Mouse (Mus musculus) liver, embryonic 14.5 days (tissue): Measurements from ENCODE around the gene Pgpep1l. TPM values are rescaled to one million over a fixed set of nuclear protein-coding genes. Genes with fewer than 3 reads are reported as not detected.
"Not testable (repeated sequence)": the region's sequence is repeated elsewhere in the genome, so short reads cannot be mapped to it uniquely, and the experiment has no call there.

Experiments
- ATAC-seq: fragments of 200-750 bp; cut with Nextera tagmentation; 2 replicates; pipeline ENCODE4 v1.8.0; 2017; ENCODE audit warnings: moderate number of reproducible peaks, mild to moderate bottlenecking, moderate library complexity; ENCODE audit not compliant: insufficient read depth
- DNase-seq, 3 experiments: peaks; one replicate each; pipeline ENCODE4 v3.0.0-alpha.2; 2012 to 2013; ENCODE audit warnings: low read depth in 3 of 3, low spot score in 3 of 3
- H3K27ac ChIP-seq: fragments of 300-500 bp; sonication (generic); 2 replicates; pipeline ENCODE4 v1.5.1; 2014; ENCODE audit warnings: moderate library complexity, mild to moderate bottlenecking, control low read depth, inconsistent platforms
- H3K27me3 ChIP-seq: fragments of 300-500 bp; sonication (generic); 2 replicates; pipeline ENCODE4 v1.6.1; 2014; ENCODE audit warnings: mild to moderate bottlenecking, low read length, moderate library complexity; ENCODE audit not compliant: control insufficient read depth, insufficient read depth
- H3K36me3 ChIP-seq: fragments of 300-500 bp; sonication (generic); replicated peaks from 2 replicates; pipeline ENCODE4 v1.6.1; 2014; ENCODE audit warnings: low read depth; ENCODE audit not compliant: control insufficient read depth, insufficient read depth
- H3K4me1 ChIP-seq, 2 experiments: fragments of 200-500 bp in 1 of 2; fragments of 300-500 bp in 1 of 2; sonication (generic) in 1 of 2; replicated peaks; 2 replicates each; pipeline ENCODE4 v1.6.1; 2012 to 2014; ENCODE audit warnings: antibody characterized with exemption in 1 of 2, inconsistent platforms in 1 of 2, low read length in 1 of 2; ENCODE audit not compliant: control insufficient read depth in 2 of 2, insufficient read depth in 2 of 2
- H3K4me2 ChIP-seq: fragments of 300-500 bp; sonication (generic); 2 replicates; pipeline ENCODE4 v1.6.1; 2014; ENCODE audit warnings: low read depth, mild to moderate bottlenecking, control low read depth, moderate library complexity
- H3K4me3 ChIP-seq, 2 experiments: fragments of 200-500 bp in 1 of 2; fragments of 300-500 bp in 1 of 2; sonication (generic) in 1 of 2; 2 replicates each; pipeline ENCODE4 v1.5.1; 2012 to 2014; ENCODE audit warnings: low read depth in 2 of 2, low read length in 2 of 2, mild to moderate bottlenecking in 2 of 2, control low read depth in 1 of 2, inconsistent platforms in 1 of 2, moderate library complexity in 1 of 2; ENCODE audit not compliant: insufficient read depth in 1 of 2
- H3K9ac ChIP-seq: fragments of 300-500 bp; sonication (generic); replicated peaks from 2 replicates; pipeline ENCODE4 v1.6.1; 2014; ENCODE audit warnings: mild to moderate bottlenecking, control low read depth, moderate library complexity
- H3K9me3 ChIP-seq: fragments of 300-500 bp; sonication (generic); 2 replicates; pipeline ENCODE4 v1.6.1; 2016; ENCODE audit warnings: low read length, mixed read lengths; ENCODE audit not compliant: control insufficient read depth
- CTCF ChIP-seq: IDR thresholded peaks from 2 replicates; pipeline ENCODE4 v1.5.1; 2016; ENCODE audit warnings: antibody characterized with exemption, low read depth, control low read depth
- EP300 ChIP-seq: IDR thresholded peaks from 2 replicates; pipeline ENCODE4 v1.6.1; 2016; ENCODE audit warnings: antibody characterized with exemption, low read depth
- WGBS: fragments of 180-500 bp; shearing (Covaris S2); extraction: QIAGEN DNeasy Blood & Tissue Kit; methylation state at CpG from one replicate; pipeline ENCODE4 v1.1.7; 2014; ENCODE audit not compliant: insufficient replicate concordance; 5-methylcytosine and 5-hydroxymethylcytosine counted together
- polyA plus RNA-seq, 2 experiments: library from polyadenylated mRNA; depleted of rRNA in 1 of 2; stranded (reverse) in 1 of 2; unstranded in 1 of 2; fragments of >200 nt; fragmentation: Nextera tagmentation in 1 of 2; extraction: Ambion mirVana in 1 of 2; gene quantifications; 2 replicates each; pipeline versions ENCODE4 v1.2.1 to v1.2.3; 2012 to 2014

Gene Pgpep1l
- polyA plus RNA-seq, 2 experiments = not detected

DNA sequence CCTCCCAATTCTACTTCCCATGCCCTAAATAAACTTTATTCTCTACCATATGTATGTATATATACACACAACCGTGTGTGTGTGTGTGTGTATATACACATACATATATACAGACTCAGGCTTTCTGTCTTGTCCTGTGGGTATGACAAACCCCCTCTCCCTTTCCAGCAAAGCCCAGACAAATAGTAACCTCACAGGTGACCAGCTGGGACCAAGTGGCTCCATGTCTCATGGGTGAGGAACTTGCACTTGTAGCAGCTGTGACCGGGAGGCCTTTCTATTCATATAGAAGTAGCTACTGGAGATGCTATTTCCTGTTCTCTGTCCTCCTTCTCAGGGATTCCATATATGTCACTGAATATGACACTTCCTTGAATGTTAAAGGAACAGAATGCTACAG, 23.5 kb upstream of the Pgpep1l start:
- no peaks in the 10 kb centered on the region for H3K9me3 ChIP-seq
- 50% methylated on average over 2 of the region's 2 CpGs for WGBS
- peaks cover 0 to 10% of the 10 kb centered on the region in 2 experiments; a peak in 2 of 4 replicates for H3K4me1 ChIP-seq
- no peaks in the 10 kb centered on the region for H3K27me3 ChIP-seq
- no peak overlapping the region for H3K27ac ChIP-seq
- no peak overlapping the region for H3K4me2 ChIP-seq
- ATAC-seq = no peak
- TF ChIP-seq CTCF (no peak), EP300 (no peak)
- no peak overlapping the region for H3K9ac ChIP-seq
- no peak overlapping the region for H3K4me3 ChIP-seq
- no peaks in the 10 kb centered on the region for H3K36me3 ChIP-seq
- DNase-seq = no peak

DNA sequence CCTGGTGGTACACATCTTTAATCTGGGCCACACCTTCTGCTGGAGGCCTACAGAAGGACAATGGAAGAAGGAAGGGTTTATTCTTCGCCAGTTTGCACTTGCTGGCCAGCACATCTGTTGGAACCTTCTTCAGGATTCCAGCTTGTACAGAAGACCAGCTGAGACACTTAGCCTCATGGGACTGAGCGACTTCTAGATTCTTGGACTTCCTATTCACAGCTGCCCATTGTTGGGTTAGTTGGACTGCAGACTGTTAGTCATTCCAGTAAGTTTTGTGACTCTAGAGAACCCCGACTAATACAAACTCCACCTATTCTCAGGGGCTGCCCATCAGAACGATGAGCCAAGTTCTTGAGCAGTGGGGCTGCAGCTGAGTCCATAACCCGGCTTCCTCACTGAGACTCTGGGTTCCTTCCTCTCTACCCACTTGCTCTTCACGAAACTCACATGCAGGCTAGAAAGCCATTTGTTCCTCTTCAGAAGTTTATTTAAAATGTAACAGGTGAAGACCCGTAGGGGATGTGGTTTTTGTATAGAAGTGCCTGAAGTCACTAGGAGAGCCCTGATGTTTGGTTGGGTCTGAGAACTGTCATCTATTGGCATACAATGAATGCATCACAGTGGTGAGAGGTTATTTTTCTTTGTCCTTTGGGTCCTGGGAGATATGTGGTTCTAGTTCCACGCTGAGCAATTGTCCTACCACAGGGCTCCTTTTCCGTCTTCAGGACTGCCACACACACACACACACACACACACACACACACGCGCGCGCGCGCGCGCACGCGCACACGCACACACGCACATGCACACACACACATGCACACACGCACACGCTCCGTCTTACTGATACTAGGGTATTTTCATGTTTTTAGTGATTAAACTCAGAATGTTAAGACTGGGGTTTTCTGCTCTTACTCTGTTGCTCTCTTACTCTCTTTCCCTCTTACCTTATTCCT, 22.8 kb upstream of the Pgpep1l start:
- Histone ChIP-seq H3K9ac (no peak overlapping the region), H3K4me3 (no peak overlapping the region), H3K4me2 (no peak overlapping the region), H3K36me3 (no peaks in the 10 kb centered on the region), H3K27me3 (no peaks in the 10 kb centered on the region), H3K4me1 (peaks cover 0 to 10% of the 10 kb centered on the region in 2 experiments; a peak in 2 of 4 replicates), H3K27ac (no peak overlapping the region), H3K9me3 (no peaks in the 10 kb centered on the region)
- 71% methylated on average over 24 of the region's 24 CpGs for WGBS
- no peak for TF ChIP-seq EP300
- no peak for TF ChIP-seq CTCF
- no peak for DNase-seq
- ATAC-seq = no peak

DNA sequence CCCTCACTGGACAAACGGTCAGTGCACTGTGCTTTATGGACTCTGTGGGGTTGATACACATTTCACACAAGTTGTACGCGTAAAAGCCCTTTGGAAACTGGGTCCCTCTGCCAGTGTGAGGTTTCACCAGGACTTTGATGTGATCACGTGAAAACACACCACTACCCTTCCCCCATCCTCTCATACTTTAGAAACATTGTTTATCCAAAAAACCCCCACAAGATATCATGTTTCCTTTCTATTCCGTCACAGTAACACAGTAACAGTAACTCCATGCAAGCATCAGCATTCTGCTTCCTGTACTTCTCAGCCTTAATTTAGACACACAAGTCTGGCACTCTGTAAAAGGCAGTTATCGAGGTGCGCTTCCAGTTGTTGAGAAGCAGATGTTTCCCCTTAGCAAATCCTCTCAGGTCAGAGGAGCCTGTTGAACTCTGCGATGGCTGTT, 21.8 kb upstream of the Pgpep1l start:
- ATAC-seq = no peak
- H3K4me3 ChIP-seq = no peak overlapping the region
- H3K4me1 ChIP-seq = peaks cover 0 to 10% of the 10 kb centered on the region in 2 experiments; a peak in 2 of 4 replicates
- no peak overlapping the region for H3K9ac ChIP-seq
- DNase-seq = no peak
- H3K36me3 ChIP-seq = no peaks in the 10 kb centered on the region
- 49% methylated on average over 8 of the region's 8 CpGs for WGBS
- H3K27me3 ChIP-seq = no peaks in the 10 kb centered on the region
- no peak for TF ChIP-seq CTCF
- TF ChIP-seq EP300 = no peak
- no peak overlapping the region for H3K27ac ChIP-seq
- no peaks in the 10 kb centered on the region for H3K9me3 ChIP-seq
- H3K4me2 ChIP-seq = no peak overlapping the region

DNA sequence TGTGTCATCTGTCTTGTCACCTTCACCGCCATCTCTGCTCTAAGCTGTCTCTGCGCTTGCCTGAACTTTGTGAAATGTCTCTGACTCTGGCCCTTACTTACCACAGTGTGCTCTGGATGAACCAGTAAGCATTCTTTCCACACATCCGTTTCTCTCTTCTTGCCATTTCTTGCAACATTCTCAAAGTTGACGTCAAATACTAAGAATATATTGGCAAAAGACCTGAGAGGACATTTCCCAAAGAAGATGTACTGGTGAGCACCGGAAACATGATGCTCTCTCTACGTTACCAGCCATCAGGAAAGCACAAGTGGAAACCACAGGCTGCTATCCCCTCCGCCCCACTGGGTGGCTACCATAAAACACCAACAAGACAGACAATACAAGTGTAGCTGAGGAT, 19.7 kb upstream of the Pgpep1l start:
- 68% methylated on average over 7 of the region's 7 CpGs for WGBS
- no peak for DNase-seq

DNA sequence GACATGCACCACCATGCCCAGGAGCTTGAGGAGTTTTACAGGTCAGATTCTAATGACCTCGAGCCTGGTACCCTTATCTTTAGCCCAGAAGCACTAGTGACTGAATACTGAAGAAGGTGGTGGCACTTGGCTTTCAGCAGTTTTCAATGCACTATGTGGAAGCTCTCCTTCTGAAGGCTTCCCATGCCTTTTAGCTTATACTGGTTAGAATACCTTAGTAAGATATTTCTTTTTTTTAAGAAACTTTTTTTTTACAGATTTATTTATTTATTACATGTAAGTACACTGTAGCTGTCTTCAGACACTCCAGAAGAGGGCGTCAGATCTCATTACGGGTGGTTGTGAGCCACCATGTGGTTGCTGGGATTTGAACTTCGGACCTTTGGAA, 19.1 kb upstream of the Pgpep1l start:
- not testable (repeated sequence) for DNase-seq, H3K9me3 ChIP-seq, H3K27ac ChIP-seq, H3K36me3 ChIP-seq, ATAC-seq, H3K27me3 ChIP-seq, H3K4me3 ChIP-seq, H3K4me2 ChIP-seq, H3K9ac ChIP-seq
- WGBS = 36% methylated on average over 4 of the region's 4 CpGs
- H3K4me1 ChIP-seq = peaks cover 0 to 10% of the 10 kb centered on the region in 2 experiments; a peak in 2 of 4 replicates

More for the DNA sequence above, 19.7 kb upstream of the Pgpep1l start:
- H3K27ac ChIP-seq = no peak overlapping the region
- H3K4me3 ChIP-seq = no peak overlapping the region
- no peak overlapping the region for H3K4me2 ChIP-seq
- no peaks in the 10 kb centered on the region for H3K27me3 ChIP-seq
- H3K9me3 ChIP-seq = no peaks in the 10 kb centered on the region
- H3K4me1 ChIP-seq = peaks cover 0 to 10% of the 10 kb centered on the region in 2 experiments; a peak in 2 of 4 replicates
- TF ChIP-seq EP300 (no peak), CTCF (no peak)
- ATAC-seq = no peak
- H3K36me3 ChIP-seq = no peaks in the 10 kb centered on the region
- H3K9ac ChIP-seq = no peak overlapping the region
